Mouse (Mus musculus): ENCODE results near the gene Zfp266. TPM values are rescaled to one million over a fixed set of nuclear protein-coding genes. Genes with fewer than 3 reads are reported as not detected.
A peak's percentile ranks its signal among the peaks of the same experiment; 100 is the strongest.
"Not testable (repeated sequence)": the region's sequence is repeated elsewhere in the genome, so short reads cannot be mapped to it uniquely, and the experiment has no call there.

The Zfp266 gene
- 125 and 129 TPM in 2 replicates for polyA plus RNA-seq (2014; fragmentation: Nextera tagmentation; extraction: Ambion mirVana)

- H3K4me1 ChIP-seq (replicated peaks; ENCODE audit: control insufficient read depth, insufficient read depth, low read length) = 0 out of 2 replicates have a peak, but pooled peaks cover 2% of the 10 kb centered on the region
- peak; percentile 94 for ATAC-seq (ENCODE audit: low FRiP score)
- under 1% methylated on average over 43 of the region's 46 CpGs for WGBS
Measured at GRCm38 (mm10) chr9:20521306-20521957, at the start of gene Zfp266. Gene Zfp266, minus strand, starts transcription at chr9:20521417.

GRCm38 (mm10) chr9:20565326-20566030 lies 44.3 kb upstream of the Zfp266 start:
- H3K27ac ChIP-seq (ENCODE audit: low read depth, low read length); H3K36me3 ChIP-seq (ENCODE audit: control insufficient read depth, insufficient read depth, low read length); H3K9me3 ChIP-seq (ENCODE audit: control insufficient read depth, low read length); H3K4me2 ChIP-seq (replicated peaks; ENCODE audit: low read depth, low read length); DNase-seq (ENCODE audit: low spot score); H3K27me3 ChIP-seq (ENCODE audit: control insufficient read depth, insufficient read depth, low read length); H3K4me1 ChIP-seq (replicated peaks; ENCODE audit: control insufficient read depth, insufficient read depth, low read length); H3K9ac ChIP-seq (ENCODE audit: low read depth, low read length); H3K4me3 ChIP-seq (ENCODE audit: low read depth, low read length); ATAC-seq (ENCODE audit: low FRiP score): not testable (repeated sequence)
- 80% methylated on average over 3 of the region's 3 CpGs for WGBS

More at GRCm38 (mm10) chr9:20521306-20521957, at the start of gene Zfp266:
- no peaks in the 10 kb centered on the region for H3K27me3 ChIP-seq (ENCODE audit: control insufficient read depth, insufficient read depth, low read length)
- H3K9ac ChIP-seq (ENCODE audit: low read depth, low read length) = peak within 1 kb of the TSS; percentile 99
- no peaks in the 10 kb centered on the region for H3K36me3 ChIP-seq (ENCODE audit: control insufficient read depth, insufficient read depth, low read length)
- peak within 1 kb of the TSS; percentile 81 for H3K4me2 ChIP-seq (replicated peaks; ENCODE audit: low read depth, low read length)
- peak within 1 kb of the TSS; percentile 96 for H3K27ac ChIP-seq (ENCODE audit: low read depth, low read length)
- H3K4me3 ChIP-seq (ENCODE audit: low read depth, low read length) = peak within 1 kb of the TSS; percentile 93
- H3K9me3 ChIP-seq (ENCODE audit: control insufficient read depth, low read length) = no peaks in the 10 kb centered on the region
- peak; percentile 95 for DNase-seq (ENCODE audit: low spot score)

- DNase-seq (ENCODE audit: low spot score) (no peak), ATAC-seq (ENCODE audit: low FRiP score) (no peak)
- H3K27ac ChIP-seq (ENCODE audit: low read depth, low read length) = no peak overlapping the region
- H3K27me3 ChIP-seq (ENCODE audit: control insufficient read depth, insufficient read depth, low read length) = no peaks in the 10 kb centered on the region
- WGBS = 85% methylated on average over 5 of the region's 5 CpGs
- no peak overlapping the region for H3K4me3 ChIP-seq (ENCODE audit: low read depth, low read length)
- H3K4me2 ChIP-seq (replicated peaks; ENCODE audit: low read depth, low read length) = no peak overlapping the region
- H3K9me3 ChIP-seq (ENCODE audit: control insufficient read depth, low read length) = no peaks in the 10 kb centered on the region
- no peak overlapping the region for H3K9ac ChIP-seq (ENCODE audit: low read depth, low read length)
- H3K4me1 ChIP-seq (replicated peaks; ENCODE audit: control insufficient read depth, insufficient read depth, low read length) = no peaks in the 10 kb centered on the region
- H3K36me3 ChIP-seq (ENCODE audit: control insufficient read depth, insufficient read depth, low read length) = no peaks in the 10 kb centered on the region
Measured at GRCm38 (mm10) chr9:20562177-20562576, 41.0 kb upstream of the Zfp266 start.

GRCm38 (mm10) chr9:20552698-20553097 lies 31.5 kb upstream of the Zfp266 start:
- H3K4me1 ChIP-seq (replicated peaks; ENCODE audit: control insufficient read depth, insufficient read depth, low read length) = no peaks in the 10 kb centered on the region
- H3K4me2 ChIP-seq (replicated peaks; ENCODE audit: low read depth, low read length) = no peak overlapping the region
- WGBS = 74% methylated on average over 1 of the region's 1 CpGs
- no peak overlapping the region for H3K4me3 ChIP-seq (ENCODE audit: low read depth, low read length)
- ATAC-seq (ENCODE audit: low FRiP score) = no peak
- H3K9me3 ChIP-seq (ENCODE audit: control insufficient read depth, low read length) = no peaks in the 10 kb centered on the region
- H3K36me3 ChIP-seq (ENCODE audit: control insufficient read depth, insufficient read depth, low read length) = no peaks in the 10 kb centered on the region
- H3K27ac ChIP-seq (ENCODE audit: low read depth, low read length) = no peak overlapping the region
- H3K27me3 ChIP-seq (ENCODE audit: control insufficient read depth, insufficient read depth, low read length) = no peaks in the 10 kb centered on the region
- no peak for DNase-seq (ENCODE audit: low spot score)
- H3K9ac ChIP-seq (ENCODE audit: low read depth, low read length) = no peak overlapping the region

GRCm38 (mm10) chr9:20551781-20552275 lies 30.6 kb upstream of the Zfp266 start:
- 69% methylated on average over 5 of the region's 5 CpGs for WGBS
- H3K27ac ChIP-seq (ENCODE audit: low read depth, low read length) = no peak overlapping the region
- H3K4me2 ChIP-seq (replicated peaks; ENCODE audit: low read depth, low read length) = no peak overlapping the region
- no peaks in the 10 kb centered on the region for H3K4me1 ChIP-seq (replicated peaks; ENCODE audit: control insufficient read depth, insufficient read depth, low read length)
- no peaks in the 10 kb centered on the region for H3K27me3 ChIP-seq (ENCODE audit: control insufficient read depth, insufficient read depth, low read length)
- DNase-seq (ENCODE audit: low spot score) (no peak), ATAC-seq (ENCODE audit: low FRiP score) (no peak)
- no peak overlapping the region for H3K4me3 ChIP-seq (ENCODE audit: low read depth, low read length)
- no peak overlapping the region for H3K9ac ChIP-seq (ENCODE audit: low read depth, low read length)
- H3K9me3 ChIP-seq (ENCODE audit: control insufficient read depth, low read length) = no peaks in the 10 kb centered on the region
- no peaks in the 10 kb centered on the region for H3K36me3 ChIP-seq (ENCODE audit: control insufficient read depth, insufficient read depth, low read length)

GRCm38 (mm10) chr9:20545151-20545550 lies 23.9 kb upstream of the Zfp266 start:
- H3K4me3 ChIP-seq (ENCODE audit: low read depth, low read length) = peak overlapping the region; percentile 35
- ATAC-seq (ENCODE audit: low FRiP score) (no peak), DNase-seq (ENCODE audit: low spot score) (peak; percentile 41)
- peak overlapping the region; percentile 66; the same call in 1 of the 2 replicates for H3K9ac ChIP-seq (ENCODE audit: low read depth, low read length)
- peak overlapping the region; percentile 90 for H3K27ac ChIP-seq (ENCODE audit: low read depth, low read length)
- H3K4me1 ChIP-seq (replicated peaks; ENCODE audit: control insufficient read depth, insufficient read depth, low read length) = no peaks in the 10 kb centered on the region
- no peaks in the 10 kb centered on the region for H3K27me3 ChIP-seq (ENCODE audit: control insufficient read depth, insufficient read depth, low read length)
- no peaks in the 10 kb centered on the region for H3K36me3 ChIP-seq (ENCODE audit: control insufficient read depth, insufficient read depth, low read length)
- H3K4me2 ChIP-seq (replicated peaks; ENCODE audit: low read depth, low read length) = peak overlapping the region; percentile 67
- no peaks in the 10 kb centered on the region for H3K9me3 ChIP-seq (ENCODE audit: control insufficient read depth, low read length)
- 21% methylated on average over 8 of the region's 8 CpGs for WGBS

GRCm38 (mm10) chr9:20544070-20544821 lies 23.0 kb upstream of the Zfp266 start:
- Histone ChIP-seq H3K4me1 (replicated peaks; ENCODE audit: control insufficient read depth, insufficient read depth, low read length) (no peaks in the 10 kb centered on the region), H3K27me3 (ENCODE audit: control insufficient read depth, insufficient read depth, low read length) (no peaks in the 10 kb centered on the region), H3K9ac (ENCODE audit: low read depth, low read length) (peak overlapping the region; percentile 66), H3K27ac (ENCODE audit: low read depth, low read length) (peak overlapping the region; percentile 90), H3K4me3 (ENCODE audit: low read depth, low read length) (peak overlapping the region; percentile 35), H3K36me3 (ENCODE audit: control insufficient read depth, insufficient read depth, low read length) (no peaks in the 10 kb centered on the region), H3K4me2 (replicated peaks; ENCODE audit: low read depth, low read length) (peak overlapping the region; percentile 67), H3K9me3 (ENCODE audit: control insufficient read depth, low read length) (no peaks in the 10 kb centered on the region)
- 2% methylated on average over 43 of the region's 43 CpGs for WGBS
- ATAC-seq (ENCODE audit: low FRiP score) (peak; percentile 97), DNase-seq (ENCODE audit: low spot score) (peak; percentile 90)

- no peak; the same call in 1 of the 2 replicates for ATAC-seq (ENCODE audit: low FRiP score)
- Histone ChIP-seq H3K4me3 (ENCODE audit: low read depth, low read length) (no peak overlapping the region), H3K27me3 (ENCODE audit: control insufficient read depth, insufficient read depth, low read length) (no peaks in the 10 kb centered on the region), H3K4me1 (replicated peaks; ENCODE audit: control insufficient read depth, insufficient read depth, low read length) (no peaks in the 10 kb centered on the region), H3K9ac (ENCODE audit: low read depth, low read length) (no peak overlapping the region), H3K27ac (ENCODE audit: low read depth, low read length) (no peak overlapping the region), H3K4me2 (replicated peaks; ENCODE audit: low read depth, low read length) (no peak overlapping the region), H3K36me3 (ENCODE audit: control insufficient read depth, insufficient read depth, low read length) (no peaks in the 10 kb centered on the region), H3K9me3 (ENCODE audit: control insufficient read depth, low read length) (no peaks in the 10 kb centered on the region)
- DNase-seq (ENCODE audit: low spot score) = no peak
- WGBS = 26% methylated on average over 6 of the region's 6 CpGs
Measured at GRCm38 (mm10) chr9:20543496-20543895, 22.3 kb upstream of the Zfp266 start.
